Comparison of ENCODE assay signal across 8 mouse cellular contexts in the genomic region with DNA sequence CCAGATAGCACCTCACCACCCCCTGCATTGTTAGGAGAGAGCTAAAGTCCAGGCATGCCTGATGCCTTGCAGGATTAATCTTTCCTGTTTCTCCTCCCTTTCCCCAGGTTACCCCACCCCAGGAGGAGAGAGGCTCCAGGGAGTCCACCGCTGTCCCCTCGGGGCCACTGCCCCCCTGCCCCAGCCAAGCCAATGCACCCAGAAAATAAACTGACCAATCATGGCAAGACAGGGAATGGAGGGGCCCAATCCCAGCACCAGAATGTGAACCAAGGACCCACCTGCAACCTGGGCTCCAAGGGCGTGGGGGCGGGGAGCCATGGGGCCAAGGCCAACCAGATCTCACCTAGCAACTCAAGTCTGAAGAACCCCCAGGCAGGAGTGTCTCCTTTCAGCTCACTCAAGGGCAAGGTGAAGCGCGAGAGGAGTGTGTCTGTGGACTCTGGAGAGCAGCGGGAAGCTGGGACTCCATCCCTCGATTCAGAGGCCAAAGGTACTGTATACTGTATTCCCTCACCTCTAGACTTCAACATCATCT. TPM values are rescaled to one million over a fixed set of nuclear protein-coding genes. Genes with fewer than 3 reads are reported as not detected.
DNase-seq lines count a peak whose midpoint lies in the region; ATAC-seq lines count a peak whose summit lies in the region.

No protein-coding gene starts in this region.

- H3K27ac ChIP-seq in heart, embryonic 10.5 days, result peak overlapping the region; percentile 92
- H3K27ac ChIP-seq in embryonic facial prominence, embryonic 12.5 days, result peak overlapping the region; percentile 99
- peak overlapping the region; percentile 84; the same call in 1 of the 2 replicates for H3K27ac ChIP-seq in hindbrain, embryonic 15.5 days (replicated peaks)
- peak overlapping the region; percentile 88 for H3K27ac ChIP-seq in midbrain, embryonic 15.5 days

- peak overlapping the region; percentile 27; the same call in 1 of the 2 replicates for H3K9ac ChIP-seq in embryonic facial prominence, embryonic 12.5 days
- H3K9ac ChIP-seq in hindbrain, embryonic 15.5 days, result no peak overlapping the region
- no peak overlapping the region for H3K9ac ChIP-seq in midbrain, embryonic 15.5 days

- H3K9me3 ChIP-seq in heart, embryonic 10.5 days, result no peaks in the 10 kb centered on the region
- H3K9me3 ChIP-seq in embryonic facial prominence, embryonic 12.5 days, result no peaks in the 10 kb centered on the region
- H3K9me3 ChIP-seq in hindbrain, embryonic 15.5 days, result no peaks in the 10 kb centered on the region
- H3K9me3 ChIP-seq in midbrain, embryonic 15.5 days, result no peaks in the 10 kb centered on the region

- 33% methylated on average over 8 of the region's 8 CpGs for WGBS in heart, embryonic 10.5 days
- WGBS in embryonic facial prominence, embryonic 12.5 days, result 22% methylated on average over 8 of the region's 8 CpGs
- WGBS in hindbrain, embryonic 15.5 days, result 51% methylated on average over 8 of the region's 8 CpGs
- WGBS in midbrain, embryonic 15.5 days, result 49% methylated on average over 8 of the region's 8 CpGs

- peaks cover 70% of the 10 kb centered on the region for H3K4me1 ChIP-seq in heart, embryonic 10.5 days
- H3K4me1 ChIP-seq in embryonic facial prominence, embryonic 12.5 days, result peaks cover 60% of the 10 kb centered on the region
- peaks cover 64% of the 10 kb centered on the region for H3K4me1 ChIP-seq in hindbrain, embryonic 15.5 days (replicated peaks)
- peaks cover 54% of the 10 kb centered on the region for H3K4me1 ChIP-seq in midbrain, embryonic 15.5 days

- no peak for DNase-seq in heart, embryonic 10.5 days (ENCODE audit: low spot score)
- no peak for DNase-seq in heart, adult 9 months (ENCODE audit: low spot score in 2 of 2)
- DNase-seq in left cerebral cortex, adult 18-20 months (ENCODE audit: low spot score in 2 of 2), result no peak
- no peak for DNase-seq in layer of hippocampus, postnatal 10 days (ENCODE audit: low spot score in 2 of 2)
- DNase-seq in urinary bladder, postnatal 25 days (ENCODE audit: low spot score), result no peak

- H3K4me2 ChIP-seq in embryonic facial prominence, embryonic 12.5 days (replicated peaks), result peak overlapping the region; percentile 88
- H3K4me2 ChIP-seq in hindbrain, embryonic 15.5 days, result peak overlapping the region; percentile 88; the same call in 1 of the 2 replicates
- peak overlapping the region; percentile 65; the same call in 1 of the 2 replicates for H3K4me2 ChIP-seq in midbrain, embryonic 15.5 days

- ATAC-seq in embryonic facial prominence, embryonic 12.5 days (ENCODE audit: insufficient number of reproducible peaks, insufficient read depth, low FRiP score, low TSS enrichment), result no peak
- ATAC-seq in hindbrain, embryonic 15.5 days (ENCODE audit: low FRiP score, low read depth), result no peak
- ATAC-seq in midbrain, embryonic 15.5 days (replicated peaks), result no peak

- peak overlapping the region; percentile 62 for H3K4me3 ChIP-seq in heart, embryonic 10.5 days
- H3K4me3 ChIP-seq in embryonic facial prominence, embryonic 12.5 days, result peak overlapping the region; percentile 44
- no peak overlapping the region for H3K4me3 ChIP-seq in hindbrain, embryonic 15.5 days
- H3K4me3 ChIP-seq in midbrain, embryonic 15.5 days, result no peak overlapping the region

- H3K27me3 ChIP-seq in heart, embryonic 10.5 days (ENCODE audit: insufficient read depth, poor library complexity, severe bottlenecking), result no peaks in the 10 kb centered on the region
- H3K27me3 ChIP-seq in embryonic facial prominence, embryonic 12.5 days, result no peaks in the 10 kb centered on the region
- H3K27me3 ChIP-seq in hindbrain, embryonic 15.5 days, result no peaks in the 10 kb centered on the region
- H3K27me3 ChIP-seq in midbrain, embryonic 15.5 days (replicated peaks), result no peaks in the 10 kb centered on the region

- peaks cover 31% of the 10 kb centered on the region for H3K36me3 ChIP-seq in heart, embryonic 10.5 days
- peaks cover 38% of the 10 kb centered on the region for H3K36me3 ChIP-seq in embryonic facial prominence, embryonic 12.5 days
- H3K36me3 ChIP-seq in hindbrain, embryonic 15.5 days, result peaks cover 6% of the 10 kb centered on the region; the same call in 1 of the 2 replicates
- H3K36me3 ChIP-seq in midbrain, embryonic 15.5 days (replicated peaks), result peaks cover 1% of the 10 kb centered on the region

RNA-seq across cellular contexts. Expression of gene Bcl9l, which starts 18.1 kb away (rescaled TPM):
- 7.6 and 9.6 TPM in 2 replicates for polyA plus RNA-seq in heart, embryonic 10.5 days (2016; fragmentation: Nextera tagmentation; extraction: Ambion mirVana)
- 17.7 and 18.5 TPM in 2 replicates for polyA plus RNA-seq in embryonic facial prominence, embryonic 12.5 days (2016; fragmentation: Nextera tagmentation; extraction: Ambion mirVana)
- polyA plus RNA-seq in hindbrain, embryonic 15.5 days (2015; fragmentation: Nextera tagmentation; extraction: Ambion mirVana), result 10.7 and 11.9 TPM in 2 replicates
- polyA plus RNA-seq in midbrain, embryonic 15.5 days (2015; fragmentation: Nextera tagmentation; extraction: Ambion mirVana), result 12.5 and 13.0 TPM in 2 replicates
- total RNA-seq in left cerebral cortex, adult 18-20 months (2021), result 10 to 100 TPM; 59.1 to 62.5 TPM
- total RNA-seq in layer of hippocampus, postnatal 10 days (2021), result 10 to 100 TPM; 91.2 to 97.7 TPM

RNA-seq across cellular contexts. Expression of gene Upk2, which starts 45.9 kb away (rescaled TPM):
- polyA plus RNA-seq in heart, embryonic 10.5 days (2016; fragmentation: Nextera tagmentation; extraction: Ambion mirVana), result 0.26 TPM in 1 of 2 replicates, not detected in the other
- polyA plus RNA-seq in embryonic facial prominence, embryonic 12.5 days (2016; fragmentation: Nextera tagmentation; extraction: Ambion mirVana), result 1.7 and 2.2 TPM in 2 replicates
- not detected in 2 replicates for polyA plus RNA-seq in hindbrain, embryonic 15.5 days (2015; fragmentation: Nextera tagmentation; extraction: Ambion mirVana)
- polyA plus RNA-seq in midbrain, embryonic 15.5 days (2015; fragmentation: Nextera tagmentation; extraction: Ambion mirVana), result not detected in 2 replicates
- not detected for total RNA-seq in left cerebral cortex, adult 18-20 months (2021)
- total RNA-seq in layer of hippocampus, postnatal 10 days (2021), result not detected

RNA-seq across cellular contexts. Expression of gene Foxr1, which starts 59.8 kb away (rescaled TPM):
- polyA plus RNA-seq in heart, embryonic 10.5 days (2016; fragmentation: Nextera tagmentation; extraction: Ambion mirVana), result not detected in 2 replicates
- not detected in 2 replicates for polyA plus RNA-seq in embryonic facial prominence, embryonic 12.5 days (2016; fragmentation: Nextera tagmentation; extraction: Ambion mirVana)
- not detected in 2 replicates for polyA plus RNA-seq in hindbrain, embryonic 15.5 days (2015; fragmentation: Nextera tagmentation; extraction: Ambion mirVana)
- polyA plus RNA-seq in midbrain, embryonic 15.5 days (2015; fragmentation: Nextera tagmentation; extraction: Ambion mirVana), result not detected in 2 replicates
- not detected for total RNA-seq in left cerebral cortex, adult 18-20 months (2021)
- total RNA-seq in layer of hippocampus, postnatal 10 days (2021), result not detected

Comparison
In these comparisons a context has a peak if more than half of its experiments do, and no peak if none do; other contexts are left out.
1. H3K4me3 ChIP-seq: peak in heart, embryonic 10.5 days (single experiment) and embryonic facial prominence, embryonic 12.5 days (single experiment); none in hindbrain, embryonic 15.5 days (single experiment) and midbrain, embryonic 15.5 days (single experiment).
2. Peak in every context shown above with its lines, with median percentiles within 50 percentile points of each other: H3K27ac ChIP-seq and H3K4me2 ChIP-seq.